Mouse (Mus musculus) adrenal gland, adult 10 weeks (tissue): ENCODE measurements around the gene Ddx17. TPM values are rescaled to one million over a fixed set of nuclear protein-coding genes. Genes with fewer than 3 reads are reported as not detected.

Experiments used
- polyA plus RNA-seq: library from polyadenylated mRNA; stranded (reverse); fragments of 350-450 nt; fragmentation: Illumina TruSeq; extraction: RNeasy Lipid Tissue Mini Kit (QIAGEN cat#74804); gene quantifications from one replicate; pipeline ENCODE4 v1.2.3, GENCODE M21; 2014; ENCODE audit warnings: low read depth, low replicate concordance

The Ddx17 gene
- 281 TPM for polyA plus RNA-seq

GRCm38 (mm10) chr15:79546410-79547288 is at the start of gene Ddx17:
Gene Ddx17 (minus strand): TSS chr15:79546741.

GRCm38 (mm10) chr15:79516171-79517096 is 30.1 kb downstream of the Ddx17 start, which contains the start of gene Kdelr3:
Gene Kdelr3 (plus strand): TSS chr15:79516411.

GRCm38 (mm10) chr15:79504707-79505452 is 41.7 kb downstream of the Ddx17 start, which contains the start of gene Kcnj4:
Gene Kcnj4 (minus strand): TSS chr15:79505241.

Other genes starting within 250 kb of the Ddx17 start
- gene Pla2g6, start 218.4 kb downstream of the Ddx17 start, polyA plus RNA-seq: 0.41 TPM
- 1.6 TPM for gene Maff, start 200.1 kb downstream of the Ddx17 start, polyA plus RNA-seq
- 11.0 TPM for gene Tmem184b, start 143.2 kb downstream of the Ddx17 start, polyA plus RNA-seq
- 20.4 TPM for gene Csnk1e, start 91.2 kb downstream of the Ddx17 start, polyA plus RNA-seq
- gene Kcnj4, start 41.5 kb downstream of the Ddx17 start, polyA plus RNA-seq: not detected
- gene Kdelr3, start 30.3 kb downstream of the Ddx17 start, polyA plus RNA-seq: 2.3 TPM
- 9.0 TPM for gene Dmc1, start 58.4 kb upstream of the Ddx17 start, polyA plus RNA-seq
- 1.7 TPM for gene Fam227a, start 112.2 kb upstream of the Ddx17 start, polyA plus RNA-seq
- 0.93 TPM for gene Cby1, start 112.5 kb upstream of the Ddx17 start, polyA plus RNA-seq
- 276 TPM for gene Tomm22, start 124.1 kb upstream of the Ddx17 start, polyA plus RNA-seq
- 17.4 TPM for gene Josd1, start 141.2 kb upstream of the Ddx17 start, polyA plus RNA-seq
- gene Gtpbp1, start 144.1 kb upstream of the Ddx17 start, polyA plus RNA-seq: 1.9 TPM
- 4.4 TPM for gene Sun2, start 195.8 kb upstream of the Ddx17 start, polyA plus RNA-seq
- 1.3 TPM for gene Dnal4, start 231.1 kb upstream of the Ddx17 start, polyA plus RNA-seq